Mouse (Mus musculus): ENCODE data around the gene Slc8b1.

GRCm38 (mm10) chr5:120562956-120563913 is 52.3 kb downstream of the Slc8b1 start:
- TF ChIP-seq CHD2 (IDR thresholded peaks at IDR 0.05; ENCODE audit: low read depth, low read length) (no peak), MAFK (IDR thresholded peaks at IDR 0.05; ENCODE audit: insufficient read depth, low read depth, low read length) (no peak)
